Mouse (Mus musculus) limb, embryonic 10.5 days (tissue): ENCODE measurements at regions not wholly inside any gene's neighbourhood (a gene's known extent, or its start where the extent isn't known, plus 50 kb on each side); places are given as distances from the start of the nearest gene placed in this dataset.

Source experiments
- DNase-seq: peaks from one replicate; pipeline ENCODE4 v3.0.0-alpha.2; 2017; ENCODE audit warnings: low spot score
- H3K27ac ChIP-seq: fragments of 300-500 bp; sonication (generic); 2 replicates; pipeline ENCODE4 v1.5.1; 2016; ENCODE audit warnings: mild to moderate bottlenecking
- H3K27me3 ChIP-seq: fragments of 300-500 bp; sonication (generic); 2 replicates; pipeline ENCODE4 v1.6.1; 2016; ENCODE audit warnings: low read depth, mild to moderate bottlenecking; ENCODE audit not compliant: poor library complexity, severe bottlenecking
- H3K36me3 ChIP-seq: fragments of 300-500 bp; sonication (generic); 2 replicates; pipeline ENCODE4 v1.6.1; 2016; ENCODE audit warnings: mild to moderate bottlenecking, moderate library complexity
- H3K4me1 ChIP-seq: fragments of 300-500 bp; sonication (generic); 2 replicates; pipeline ENCODE4 v1.6.1; 2016
- H3K4me3 ChIP-seq: fragments of 300-500 bp; sonication (generic); 2 replicates; pipeline ENCODE4 v1.5.1; 2016; ENCODE audit warnings: mild to moderate bottlenecking, moderate library complexity
- H3K9me3 ChIP-seq: fragments of 300-500 bp; sonication (generic); replicated peaks from 2 replicates; pipeline ENCODE4 v1.6.1; 2016; ENCODE audit warnings: mild to moderate bottlenecking
- WGBS: fragments of 180-500 bp; shearing (Covaris S2); methylation state at CpG from one replicate; pipeline ENCODE4 v1.1.7; 2016; 5-methylcytosine and 5-hydroxymethylcytosine counted together

DNA sequence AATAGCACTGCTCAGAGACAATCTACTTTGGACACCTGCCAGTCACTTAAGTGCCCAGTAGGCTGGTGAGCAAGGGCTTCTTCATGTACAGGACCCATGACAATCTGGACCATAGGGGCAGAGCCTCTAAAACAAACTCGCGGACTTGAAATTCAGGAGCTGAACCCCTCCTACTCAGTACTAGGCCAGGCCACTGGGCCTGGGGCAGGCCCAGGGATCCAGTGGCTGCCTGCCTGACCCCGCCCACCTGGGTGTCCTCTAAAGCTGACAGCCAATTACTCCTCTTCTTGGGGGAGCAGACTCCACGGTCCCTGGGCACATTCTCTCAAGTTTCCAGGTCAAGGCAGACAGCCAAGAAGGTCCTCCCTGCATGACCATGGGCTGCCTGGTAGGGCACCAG lies 78.3 kb upstream of the A730046J19Rik start:
- Histone ChIP-seq H3K4me3 (no peak overlapping the region), H3K36me3 (no peaks in the 10 kb centered on the region), H3K4me1 (no peaks in the 10 kb centered on the region), H3K9me3 (no peaks in the 10 kb centered on the region), H3K27ac (no peak overlapping the region), H3K27me3 (peaks cover 18% of the 10 kb centered on the region; the same call in 1 of the 2 replicates)
- no peak for DNase-seq
- 67% methylated on average over 4 of the region's 4 CpGs for WGBS

DNA sequence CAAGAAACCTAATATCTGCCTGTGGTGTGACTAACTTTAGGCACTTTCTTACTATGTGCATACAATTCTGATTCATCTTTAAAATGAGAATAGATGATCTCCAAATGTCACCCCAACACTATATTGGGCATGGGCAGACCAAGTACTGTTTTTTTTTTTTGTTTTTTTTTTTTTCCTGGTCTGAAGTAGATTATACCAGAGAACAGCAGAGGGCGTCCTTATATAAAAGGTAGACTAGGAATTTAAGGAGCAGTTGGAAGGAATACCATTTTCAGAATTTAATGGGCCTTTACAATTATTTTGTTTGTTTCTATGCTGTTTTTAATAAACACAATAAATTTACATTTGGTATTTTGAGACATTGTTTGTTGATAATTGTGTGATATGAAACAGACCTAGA lies 72.3 kb upstream of the A730046J19Rik start:
- Histone ChIP-seq H3K36me3 (no peaks in the 10 kb centered on the region), H3K27me3 (peaks cover 9% of the 10 kb centered on the region; the same call in 1 of the 2 replicates), H3K9me3 (no peaks in the 10 kb centered on the region), H3K27ac (no peak overlapping the region), H3K4me1 (no peaks in the 10 kb centered on the region), H3K4me3 (no peak overlapping the region)
- DNase-seq, result no peak
- 10% methylated on average over 1 of the region's 1 CpGs for WGBS

DNA sequence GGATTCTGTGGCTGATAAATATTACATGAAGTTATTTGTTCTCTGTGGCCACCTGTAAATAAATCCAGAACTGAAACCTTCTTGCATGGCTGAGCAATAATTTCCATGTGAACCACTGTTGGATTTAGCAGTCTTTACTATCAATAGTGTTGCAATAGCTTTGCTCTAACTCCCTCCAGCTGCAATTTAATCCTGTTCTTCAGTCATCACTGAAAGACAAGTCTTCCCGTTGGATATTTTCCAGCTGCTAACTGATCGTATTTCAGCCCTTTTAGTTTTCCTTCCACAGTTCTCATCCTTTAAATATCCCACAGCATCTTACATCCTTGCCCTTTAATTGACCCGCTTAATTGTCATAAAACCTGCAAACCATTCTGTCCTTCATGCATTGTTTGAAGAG lies 55.3 kb upstream of the A730046J19Rik start:
- WGBS, result 55% methylated on average over 3 of the region's 3 CpGs
- DNase-seq, result no peak

More for the DNA sequence above, 55.3 kb upstream of the A730046J19Rik start:
- H3K36me3 ChIP-seq, result no peaks in the 10 kb centered on the region
- H3K4me1 ChIP-seq, result 0 out of 2 replicates have a peak, but pooled peaks cover 4% of the 10 kb centered on the region
- H3K9me3 ChIP-seq, result no peaks in the 10 kb centered on the region
- peaks cover 68% of the 10 kb centered on the region for H3K27me3 ChIP-seq
- no peak overlapping the region for H3K27ac ChIP-seq
- H3K4me3 ChIP-seq, result no peak overlapping the region
